Mouse (Mus musculus) heart, adult 8-10 months (tissue): ENCODE data around the gene H2al1n. TPM values are rescaled to one million over a fixed set of nuclear protein-coding genes. Genes with fewer than 3 reads are reported as not detected.
"Not testable (repeated sequence)": the region's sequence is repeated elsewhere in the genome, so short reads cannot be mapped to it uniquely, and the experiment has no call there.

Source experiments
- DNase-seq: peaks from one replicate; pipeline ENCODE4 v3.0.0; 2022; ENCODE audit warnings: low spot score
- total RNA-seq, 4 experiments: library from RNA; stranded (reverse); gene quantifications; 2 replicates each; pipeline ENCODE4 v1.2.4; 2022

H2al1n gene
- total RNA-seq, result not detected

- not testable (repeated sequence) for DNase-seq
Observed at GRCm38 (mm10) chrX:14210848-14211247, at the start of gene H2al1n. TSS of gene H2al1n (plus strand) at chrX:14211148.

- DNase-seq, result no peak
Observed at GRCm38 (mm10) chrX:14199284-14199683, 11.7 kb upstream of the H2al1n start.

DNA sequence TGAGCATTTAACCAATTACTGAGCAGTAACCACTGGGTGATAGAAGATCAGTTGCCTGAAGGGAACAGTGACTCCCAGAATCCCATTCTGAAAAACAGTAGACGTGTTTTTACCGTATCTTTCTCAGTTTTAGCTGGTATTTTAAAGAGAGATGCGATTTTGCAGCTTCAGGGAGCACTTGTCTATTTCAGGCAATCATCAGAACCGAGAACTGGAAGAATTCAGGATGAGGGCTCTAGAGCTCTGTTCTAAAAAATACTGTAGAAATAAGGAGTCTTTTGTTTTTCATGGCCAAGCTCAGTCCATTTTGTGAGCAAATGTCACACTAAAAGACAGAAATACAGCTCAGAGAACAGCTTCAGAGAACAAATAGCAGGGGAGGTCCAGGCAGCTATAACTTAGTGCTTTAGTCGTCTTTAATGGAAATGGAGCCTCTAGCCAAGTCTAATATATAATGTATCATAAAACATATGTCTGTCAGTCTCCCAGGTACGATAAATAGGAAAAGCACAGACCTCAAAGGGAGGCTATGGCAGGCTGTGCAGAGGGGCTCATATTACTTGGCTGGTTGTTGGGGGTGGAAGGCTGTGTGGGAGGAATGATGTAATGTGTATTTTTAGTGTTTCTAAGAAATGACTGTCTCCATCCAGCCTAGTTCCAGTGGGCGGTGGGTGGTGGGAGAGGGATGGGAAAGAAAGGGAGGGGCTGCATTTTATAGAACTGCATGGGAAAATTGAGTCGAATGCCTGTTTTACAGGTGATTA is 4.7 kb upstream of the H2al1n start:
- DNase-seq, result peak; percentile 0

- DNase-seq, result no peak
Observed at GRCm38 (mm10) chrX:14229218-14229617, 18.3 kb downstream of the H2al1n start.

DNA sequence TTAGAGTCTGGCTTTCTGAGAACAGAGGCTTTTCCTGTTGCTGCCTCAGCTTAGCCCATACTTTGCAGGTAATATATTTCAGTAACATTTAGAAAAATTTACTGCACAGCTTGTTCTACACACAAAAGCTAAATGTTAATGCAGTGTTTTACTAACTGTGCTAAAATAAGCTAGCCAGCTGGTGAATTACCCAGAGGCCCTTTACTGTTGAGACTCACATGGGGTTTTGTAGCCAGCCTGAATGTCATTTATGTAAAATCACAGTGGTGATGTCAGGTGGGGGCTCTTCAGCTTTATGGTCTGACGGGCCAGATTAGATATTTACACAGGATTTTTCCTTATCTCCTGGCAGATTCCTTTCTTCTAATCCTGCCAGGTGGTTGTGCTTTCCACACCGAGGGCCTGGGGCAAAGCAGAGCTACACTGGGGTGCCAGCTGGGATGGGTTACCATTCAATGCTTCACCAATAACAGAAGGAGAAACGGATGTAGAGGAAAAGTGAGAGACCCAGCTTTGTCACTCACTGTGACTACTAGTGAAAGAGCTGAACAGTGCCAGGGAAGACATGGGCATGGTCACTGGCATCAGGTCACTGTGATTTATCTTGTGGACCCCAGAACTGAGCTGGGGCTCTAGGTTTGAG is 48.8 kb downstream of the H2al1n start:
- no peak for DNase-seq
